Comparison of ENCODE assay signal across 8 mouse cellular contexts in genomic region chr2:32311443-32312317, GRCm38 (mm10). TPM values are rescaled to one million over a fixed set of nuclear protein-coding genes. Genes with fewer than 3 reads are reported as not detected.
DNase-seq lines count a peak whose midpoint lies in the region; ATAC-seq and TF ChIP-seq lines count a peak whose summit lies in the region.

No protein-coding gene starts in this region.

- peak overlapping the region; percentile 75 for H3K4me3 ChIP-seq in heart, embryonic 13.5 days
- H3K4me3 ChIP-seq in G1E (ENCODE audit: low read depth, low read length), result peak overlapping the region; percentile 65; the same call in 1 of the 2 replicates
- H3K4me3 ChIP-seq in forebrain, embryonic 16.5 days (replicated peaks; ENCODE audit: low read length), result peak overlapping the region; percentile 54
- peak overlapping the region; percentile 83 for H3K4me3 ChIP-seq in midbrain, embryonic 10.5 days

- H3K9me3 ChIP-seq in heart, embryonic 13.5 days, result no peaks in the 10 kb centered on the region
- no peaks in the 10 kb centered on the region for H3K9me3 ChIP-seq in G1E (replicated peaks)
- no peaks in the 10 kb centered on the region for H3K9me3 ChIP-seq in forebrain, embryonic 16.5 days (ENCODE audit: control insufficient read depth, low read length)
- no peaks in the 10 kb centered on the region for H3K9me3 ChIP-seq in midbrain, embryonic 10.5 days (replicated peaks)

- H3K9ac ChIP-seq in heart, embryonic 13.5 days, result peak overlapping the region; percentile 88
- peak overlapping the region; percentile 70 for H3K9ac ChIP-seq in forebrain, embryonic 16.5 days (replicated peaks; ENCODE audit: low read depth, low read length)

- peaks cover 31% of the 10 kb centered on the region for H3K36me3 ChIP-seq in heart, embryonic 13.5 days
- peaks cover 37% of the 10 kb centered on the region for H3K36me3 ChIP-seq in G1E (replicated peaks)
- peaks cover 6% of the 10 kb centered on the region for H3K36me3 ChIP-seq in forebrain, embryonic 16.5 days (ENCODE audit: control insufficient read depth, insufficient read depth)
- peaks cover 40% of the 10 kb centered on the region for H3K36me3 ChIP-seq in midbrain, embryonic 10.5 days

- DNase-seq in heart, postnatal 10 days, result no peak
- DNase-seq in G1E (ENCODE audit: low spot score), result no peak
- no peak for DNase-seq in midbrain, embryonic 10.5 days (ENCODE audit: low spot score)
- no peak for DNase-seq in left cerebral cortex, postnatal 36 days (ENCODE audit: low spot score in 2 of 2)
- DNase-seq in urinary bladder, postnatal 36 days (ENCODE audit: low spot score in 2 of 2), result no peak
- no peak for DNase-seq in layer of hippocampus, postnatal 10 days (ENCODE audit: low spot score in 2 of 2)

- peak overlapping the region; percentile 100 for H3K4me2 ChIP-seq in heart, embryonic 13.5 days
- peak overlapping the region; percentile 96 for H3K4me2 ChIP-seq in forebrain, embryonic 16.5 days (ENCODE audit: low read length)

- TF ChIP-seq CTCF in G1E (IDR thresholded peaks at IDR 0.05; ENCODE audit: low read depth, low read length), result no peak

- intact Hi-C loops in heart, postnatal 10 days (cut with DNase I), result no loop called here
- intact Hi-C loops in left cerebral cortex, postnatal 36 days (cut with DNase I), result no loop called here

- ATAC-seq in heart, embryonic 13.5 days (ENCODE audit: extremely low read depth, insufficient number of reproducible peaks, low FRiP score, low TSS enrichment), result no peak
- no peak for ATAC-seq in G1E (ENCODE audit: extremely low read depth, insufficient number of reproducible peaks, low FRiP score, poor library complexity, severe bottlenecking)
- no peak for ATAC-seq in forebrain, embryonic 16.5 days

- peaks cover 47% of the 10 kb centered on the region for H3K4me1 ChIP-seq in heart, embryonic 13.5 days
- H3K4me1 ChIP-seq in G1E (ENCODE audit: insufficient read depth, low read depth, low read length), result peaks cover 17% of the 10 kb centered on the region
- peaks cover 14% of the 10 kb centered on the region for H3K4me1 ChIP-seq in forebrain, embryonic 16.5 days (replicated peaks; ENCODE audit: control insufficient read depth, insufficient read depth, low read length)
- H3K4me1 ChIP-seq in midbrain, embryonic 10.5 days, result peaks cover 45% of the 10 kb centered on the region

- no peak overlapping the region; the same call in 1 of the 2 replicates for H3K27ac ChIP-seq in heart, embryonic 13.5 days (replicated peaks)
- H3K27ac ChIP-seq in forebrain, embryonic 16.5 days (ENCODE audit: low read length), result no peak overlapping the region
- peak overlapping the region; percentile 85 for H3K27ac ChIP-seq in midbrain, embryonic 10.5 days (replicated peaks)

- peaks cover 37% of the 10 kb centered on the region for H3K27me3 ChIP-seq in heart, embryonic 13.5 days (replicated peaks)
- peaks cover 41% of the 10 kb centered on the region for H3K27me3 ChIP-seq in G1E (ENCODE audit: insufficient read depth, low read length)
- no peaks in the 10 kb centered on the region for H3K27me3 ChIP-seq in forebrain, embryonic 16.5 days (replicated peaks; ENCODE audit: control insufficient read depth, insufficient read depth, low read length)
- H3K27me3 ChIP-seq in midbrain, embryonic 10.5 days (ENCODE audit: low read depth, poor library complexity, severe bottlenecking), result peaks cover 67% of the 10 kb centered on the region

- 9% methylated on average over 39 of the region's 42 CpGs for WGBS in heart, embryonic 13.5 days
- WGBS in forebrain, embryonic 16.5 days, result 10% methylated on average over 34 of the region's 42 CpGs
- 11% methylated on average over 41 of the region's 42 CpGs for WGBS in midbrain, embryonic 10.5 days

RNA-seq across cellular contexts. Expression of gene Swi5, which starts 23.8 kb away (rescaled TPM):
- polyA plus RNA-seq in heart, embryonic 13.5 days (2015; fragmentation: Nextera tagmentation; extraction: Ambion mirVana), result 286 and 336 TPM in 2 replicates
- total RNA-seq in heart, postnatal 10 days (2021), result 100 to 1,000 TPM; 163 to 182 TPM
- total RNA-seq in G1E (2014; fragmentation: Nextera tagmentation) (150 and 164 TPM in 2 replicates), G1E (2017) (482 and 488 TPM in 2 replicates)
- polyA plus RNA-seq in G1E (2012), result 351 and 432 TPM in 2 replicates
- polyA plus RNA-seq in forebrain, embryonic 16.5 days (2015; fragmentation: Nextera tagmentation; extraction: Ambion mirVana), result 362 and 368 TPM in 2 replicates
- polyA plus RNA-seq in midbrain, embryonic 10.5 days (2016; fragmentation: Nextera tagmentation; extraction: Ambion mirVana), result 536 and 538 TPM in 2 replicates
- 100 to 1,000 TPM; 207 to 208 TPM for total RNA-seq in left cerebral cortex, postnatal 36 days (2021)
- total RNA-seq in layer of hippocampus, postnatal 10 days (2021), result 100 to 1,000 TPM; 237 to 239 TPM

RNA-seq across cellular contexts. Expression of gene Golga2, which starts 24.5 kb away (rescaled TPM):
- 22.0 and 22.2 TPM in 2 replicates for polyA plus RNA-seq in heart, embryonic 13.5 days (2015; fragmentation: Nextera tagmentation; extraction: Ambion mirVana)
- total RNA-seq in heart, postnatal 10 days (2021), result 10 to 100 TPM; 73.7 to 74.8 TPM
- total RNA-seq in G1E (2014; fragmentation: Nextera tagmentation) (19.5 and 24.5 TPM in 2 replicates), G1E (2017) (35.2 and 35.6 TPM in 2 replicates)
- 20.8 and 24.3 TPM in 2 replicates for polyA plus RNA-seq in G1E (2012)
- polyA plus RNA-seq in forebrain, embryonic 16.5 days (2015; fragmentation: Nextera tagmentation; extraction: Ambion mirVana), result 29.4 and 29.8 TPM in 2 replicates
- polyA plus RNA-seq in midbrain, embryonic 10.5 days (2016; fragmentation: Nextera tagmentation; extraction: Ambion mirVana), result 16.7 and 21.1 TPM in 2 replicates
- 10 to 100 TPM; 83.4 to 89.9 TPM for total RNA-seq in left cerebral cortex, postnatal 36 days (2021)
- total RNA-seq in layer of hippocampus, postnatal 10 days (2021), result 10 to 100 TPM; 75.1 to 78.9 TPM

RNA-seq across cellular contexts. Expression of gene Ciz1, which starts 40.4 kb away (rescaled TPM):
- 32.9 and 35.2 TPM in 2 replicates for polyA plus RNA-seq in heart, embryonic 13.5 days (2015; fragmentation: Nextera tagmentation; extraction: Ambion mirVana)
- total RNA-seq in heart, postnatal 10 days (2021), result 10 to 100 TPM; 37.4 to 39.3 TPM
- total RNA-seq in G1E (2014; fragmentation: Nextera tagmentation) (196 and 213 TPM in 2 replicates), G1E (2017) (62.9 and 71.6 TPM in 2 replicates)
- polyA plus RNA-seq in G1E (2012), result 306 and 372 TPM in 2 replicates
- polyA plus RNA-seq in forebrain, embryonic 16.5 days (2015; fragmentation: Nextera tagmentation; extraction: Ambion mirVana), result 64.3 and 64.6 TPM in 2 replicates
- 60.5 and 69.8 TPM in 2 replicates for polyA plus RNA-seq in midbrain, embryonic 10.5 days (2016; fragmentation: Nextera tagmentation; extraction: Ambion mirVana)
- 10 to 100 TPM; 60.4 to 97.8 TPM for total RNA-seq in left cerebral cortex, postnatal 36 days (2021)
- total RNA-seq in layer of hippocampus, postnatal 10 days (2021), result 10 to 100 TPM; 74.6 to 75.0 TPM

RNA-seq across cellular contexts. Expression of gene Dnm1, which starts 41.5 kb away (rescaled TPM):
- polyA plus RNA-seq in heart, embryonic 13.5 days (2015; fragmentation: Nextera tagmentation; extraction: Ambion mirVana), result 3.4 and 4.5 TPM in 2 replicates
- total RNA-seq in heart, postnatal 10 days (2021), result 10 to 100 TPM; 10.0 to 12.5 TPM
- total RNA-seq in G1E (2014; fragmentation: Nextera tagmentation), result not detected in 2 replicates
- 0.05 TPM in 1 of 2 replicates, not detected in the other for total RNA-seq in G1E (2017)
- 0.14 and 0.15 TPM in 2 replicates for polyA plus RNA-seq in G1E (2012)
- 26.9 and 38.4 TPM in 2 replicates for polyA plus RNA-seq in forebrain, embryonic 16.5 days (2015; fragmentation: Nextera tagmentation; extraction: Ambion mirVana)
- 9.0 and 12.2 TPM in 2 replicates for polyA plus RNA-seq in midbrain, embryonic 10.5 days (2016; fragmentation: Nextera tagmentation; extraction: Ambion mirVana)
- total RNA-seq in left cerebral cortex, postnatal 36 days (2021), result 1,000 to 10,000 TPM; 1,215 to 1,406 TPM
- 100 to 1,000 TPM; 715 to 725 TPM for total RNA-seq in layer of hippocampus, postnatal 10 days (2021)

RNA-seq across cellular contexts. Expression of gene Uck1, which starts 51.7 kb away (rescaled TPM):
- 44.8 and 45.3 TPM in 2 replicates for polyA plus RNA-seq in heart, embryonic 13.5 days (2015; fragmentation: Nextera tagmentation; extraction: Ambion mirVana)
- 10 to 100 TPM; 30.9 to 34.9 TPM for total RNA-seq in heart, postnatal 10 days (2021)
- total RNA-seq in G1E (2014; fragmentation: Nextera tagmentation) (26.1 and 50.0 TPM in 2 replicates), G1E (2017) (41.7 and 42.5 TPM in 2 replicates)
- polyA plus RNA-seq in G1E (2012), result 53.2 and 56.1 TPM in 2 replicates
- polyA plus RNA-seq in forebrain, embryonic 16.5 days (2015; fragmentation: Nextera tagmentation; extraction: Ambion mirVana), result 93.9 and 108 TPM in 2 replicates
- polyA plus RNA-seq in midbrain, embryonic 10.5 days (2016; fragmentation: Nextera tagmentation; extraction: Ambion mirVana), result 91.4 and 91.7 TPM in 2 replicates
- total RNA-seq in left cerebral cortex, postnatal 36 days (2021), result 10 to 100 TPM; 50.1 to 52.6 TPM
- 10 to 100 TPM; 64.8 to 64.9 TPM for total RNA-seq in layer of hippocampus, postnatal 10 days (2021)
